In genomic region chr1:86674385-86674784, GRCm38 (mm10) we compare ENCODE assay signal across 20 mouse cellular contexts. TPM values are rescaled to one million over a fixed set of nuclear protein-coding genes. Genes with fewer than 3 reads are reported as not detected.
DNase-seq lines count a peak whose midpoint lies in the region; ATAC-seq lines count a peak whose summit lies in the region.
"Had no signal": no experiment of that assay in that cellular context is flagged by ENCODE, and none has a peak within 500 bp of the region (broad histone marks: within the 10 kb centered on the region; RNA-seq: fewer than 3 reads in every experiment).

No protein-coding gene starts in this region.

- no peak overlapping the region for H3K9ac ChIP-seq in hindbrain, embryonic 14.5 days
- H3K9ac ChIP-seq: hindbrain, embryonic 15.5 days; midbrain, embryonic 12.5 days; neural tube, embryonic 15.5 days had no signal

- ATAC-seq in hindbrain, embryonic 14.5 days (ENCODE audit: low FRiP score): no peak

- 0 out of 2 replicates have a peak overlapping the region, but pooled peaks have one; percentile 24 for H3K27ac ChIP-seq in hindbrain, embryonic 14.5 days
- H3K27ac ChIP-seq in hindbrain, embryonic 10.5 days: no peak overlapping the region
- H3K27ac ChIP-seq: hindbrain, embryonic 15.5 days; left cerebral cortex, adult 2 months; midbrain, embryonic 12.5 days; neural tube, embryonic 15.5 days had no signal

- H3K4me3 ChIP-seq in hindbrain, embryonic 14.5 days (replicated peaks; ENCODE audit: low read length): no peak overlapping the region
- no peak overlapping the region for H3K4me3 ChIP-seq in hindbrain, embryonic 10.5 days
- H3K4me3 ChIP-seq: hindbrain, embryonic 15.5 days; left cerebral cortex, adult 2 months; midbrain, embryonic 12.5 days; neural tube, embryonic 15.5 days had no signal

- no peaks in the 10 kb centered on the region for H3K9me3 ChIP-seq in hindbrain, embryonic 14.5 days (ENCODE audit: control insufficient read depth, low read length)
- H3K9me3 ChIP-seq in hindbrain, embryonic 10.5 days: no peaks in the 10 kb centered on the region
- H3K9me3 ChIP-seq: hindbrain, embryonic 15.5 days; midbrain, embryonic 12.5 days; neural tube, embryonic 15.5 days had no signal

- H3K4me1 ChIP-seq in hindbrain, embryonic 14.5 days (replicated peaks; ENCODE audit: control insufficient read depth, insufficient read depth, low read length): peaks cover 4% of the 10 kb centered on the region; the same call in 1 of the 2 replicates
- peaks cover 22% of the 10 kb centered on the region for H3K4me1 ChIP-seq in hindbrain, embryonic 10.5 days (replicated peaks)

- peak; percentile 35 to 42 for DNase-seq in cerebellum, postnatal 14 days
- DNase-seq in cerebellum, adult 9-11 months: no peak
- no peak for DNase-seq in hindbrain, embryonic 14.5 days (ENCODE audit: low spot score)
- DNase-seq in hindbrain, embryonic 10.5 days (ENCODE audit: low spot score): no peak
- peak; percentile 49 for DNase-seq in gastrocnemius, postnatal 10 days
- peak; percentile 17 for DNase-seq in skeletal muscle tissue, adult 2 months (ENCODE audit: low read depth, low spot score)
- no peak for DNase-seq in testis, postnatal 10 days (ENCODE audit: low spot score)
- no peak for DNase-seq in kidney, adult 11 months
- DNase-seq: cerebellum, postnatal 36 days; kidney, adult 18-20 months; kidney, postnatal 14 days; liver; lung, adult 18-20 months; lung, postnatal 4 days; right cerebral cortex, postnatal 14 days; thymus, adult 2 months had no signal

- no peak overlapping the region for H3K4me2 ChIP-seq in hindbrain, embryonic 14.5 days (replicated peaks)
- H3K4me2 ChIP-seq: hindbrain, embryonic 15.5 days; midbrain, embryonic 12.5 days; neural tube, embryonic 15.5 days had no signal

- WGBS in hindbrain, embryonic 14.5 days: 54% methylated on average over 9 of the region's 9 CpGs
- 76% methylated on average over 9 of the region's 9 CpGs for WGBS in hindbrain, embryonic 10.5 days

- H3K36me3 ChIP-seq in hindbrain, embryonic 14.5 days (replicated peaks; ENCODE audit: control insufficient read depth, insufficient read depth): no peaks in the 10 kb centered on the region
- H3K36me3 ChIP-seq in hindbrain, embryonic 10.5 days: no peaks in the 10 kb centered on the region
- H3K36me3 ChIP-seq: hindbrain, embryonic 15.5 days; midbrain, embryonic 12.5 days; neural tube, embryonic 15.5 days had no signal

- peaks cover 12% of the 10 kb centered on the region for H3K27me3 ChIP-seq in hindbrain, embryonic 14.5 days (ENCODE audit: control insufficient read depth, insufficient read depth, low read length)
- H3K27me3 ChIP-seq in hindbrain, embryonic 10.5 days (ENCODE audit: insufficient read depth, poor library complexity, severe bottlenecking): peaks cover 57% of the 10 kb centered on the region

RNA-seq across cellular contexts. Expression of gene Nppc, which starts 4.0 kb away (rescaled TPM):
- 16.3 and 18.1 TPM in 2 replicates for polyA plus RNA-seq in hindbrain, embryonic 14.5 days (2014; fragmentation: Nextera tagmentation; extraction: Ambion mirVana)
- 12.9 and 19.8 TPM in 2 replicates for polyA plus RNA-seq in hindbrain, embryonic 10.5 days (2016; fragmentation: Nextera tagmentation; extraction: Ambion mirVana)
- 1 to 10 TPM; 1.9 to 2.2 TPM for total RNA-seq in gastrocnemius, postnatal 10 days (2021)

RNA-seq across cellular contexts. Expression of gene Dis3l2, which starts 29.2 kb away (rescaled TPM):
- 38.5 and 38.9 TPM in 2 replicates for polyA plus RNA-seq in hindbrain, embryonic 14.5 days (2014; fragmentation: Nextera tagmentation; extraction: Ambion mirVana)
- polyA plus RNA-seq in hindbrain, embryonic 10.5 days (2016; fragmentation: Nextera tagmentation; extraction: Ambion mirVana): 33.0 and 35.7 TPM in 2 replicates
- total RNA-seq in gastrocnemius, postnatal 10 days (2021): 10 to 100 TPM; 14.5 to 16.9 TPM

Comparison
In these comparisons a context has a peak if more than half of its experiments do, and no peak if none do; other contexts are left out.
1. DNase-seq: peak in cerebellum, postnatal 14 days (2 of 2), gastrocnemius, postnatal 10 days (single experiment) and skeletal muscle tissue, adult 2 months (single experiment); none in cerebellum, adult 9-11 months (single experiment), hindbrain, embryonic 14.5 days (single experiment), hindbrain, embryonic 10.5 days (single experiment), testis, postnatal 10 days (single experiment) and kidney, adult 11 months (single experiment).